Mouse (Mus musculus): ENCODE data around the gene Socs7. TPM values are rescaled to one million over a fixed set of nuclear protein-coding genes. Genes with fewer than 3 reads are reported as not detected.
A peak's percentile ranks its signal among the peaks of the same experiment; 100 is the strongest.

The Socs7 gene
- total RNA-seq, 2 experiments from 2014 or later, result 16.1 to 19.6 TPM

GRCm38 (mm10) chr11:97373402-97373801, 11.1 kb downstream of the Socs7 start:
- intact Hi-C loops (cut with DNase I), result no loop called here
- no peak for DNase-seq

GRCm38 (mm10) chr11:97380036-97380435, 17.7 kb downstream of the Socs7 start:
- DNase-seq, result no peak
- intact Hi-C loops (cut with DNase I), result no loop called here

GRCm38 (mm10) chr11:97383017-97383416, 20.7 kb downstream of the Socs7 start:
- intact Hi-C loops (cut with DNase I), result no loop called here
- DNase-seq, result no peak

- DNase-seq, result no peak
- intact Hi-C loops (cut with DNase I), result no loop called here
Measured at GRCm38 (mm10) chr11:97383764-97384163, 21.4 kb downstream of the Socs7 start.

GRCm38 (mm10) chr11:97387811-97388210, 25.5 kb downstream of the Socs7 start:
- DNase-seq, result no peak
- intact Hi-C loops (cut with DNase I), result no loop called here

GRCm38 (mm10) chr11:97389127-97389526, 26.8 kb downstream of the Socs7 start:
- intact Hi-C loops (cut with DNase I), result no loop called here
- no peak for DNase-seq

- DNase-seq, result no peak
- intact Hi-C loops (cut with DNase I), result no loop called here
Measured at GRCm38 (mm10) chr11:97393658-97394057, 31.3 kb downstream of the Socs7 start.

GRCm38 (mm10) chr11:97394146-97394545, 31.8 kb downstream of the Socs7 start:
- intact Hi-C loops (cut with DNase I), result no loop called here
- no peak for DNase-seq

- no peak for DNase-seq
- intact Hi-C loops (cut with DNase I), result no loop called here
Measured at GRCm38 (mm10) chr11:97398506-97398905, 36.2 kb downstream of the Socs7 start.

- peak; percentile 80 to 85 for DNase-seq
- intact Hi-C loops (cut with DNase I), result loop anchor here (1.0 kb wide), 1 partner anchor 43 kb away; no protein-coding TSS in a partner anchor
Measured at GRCm38 (mm10) chr11:97399958-97400710, 37.8 kb downstream of the Socs7 start.

- no peak for DNase-seq
Measured at GRCm38 (mm10) chr11:97401082-97401481, 38.7 kb downstream of the Socs7 start.

GRCm38 (mm10) chr11:97401686-97402435, 39.5 kb downstream of the Socs7 start:
- intact Hi-C loops (cut with DNase I), result no loop called here
- no peak for DNase-seq

More at GRCm38 (mm10) chr11:97401082-97401481, 38.7 kb downstream of the Socs7 start:
- intact Hi-C loops (cut with DNase I), result no loop called here

GRCm38 (mm10) chr11:97402746-97403145, 40.4 kb downstream of the Socs7 start:
- intact Hi-C loops (cut with DNase I), result no loop called here

GRCm38 (mm10) chr11:97403614-97404183, 41.3 kb downstream of the Socs7 start:
- DNase-seq, result no peak

More at GRCm38 (mm10) chr11:97402746-97403145, 40.4 kb downstream of the Socs7 start:
- no peak for DNase-seq

GRCm38 (mm10) chr11:97404184-97404760, 41.9 kb downstream of the Socs7 start:
- intact Hi-C loops (cut with DNase I), result no loop called here
- DNase-seq, result peak; percentile 61 to 67

More at GRCm38 (mm10) chr11:97403614-97404183, 41.3 kb downstream of the Socs7 start:
- intact Hi-C loops (cut with DNase I), result no loop called here

- DNase-seq, result no peak
- intact Hi-C loops (cut with DNase I), result loop anchor here (5.0 kb wide), 1 partner anchor 218 kb away; no protein-coding TSS in a partner anchor
Measured at GRCm38 (mm10) chr11:97404761-97405190, 42.4 kb downstream of the Socs7 start.

GRCm38 (mm10) chr11:97406094-97406951, 44.0 kb downstream of the Socs7 start:
- intact Hi-C loops (cut with DNase I), result loop anchor here (5.0 kb wide), 1 partner anchor 216 kb away; no protein-coding TSS in a partner anchor
- DNase-seq, result peak; percentile 47 to 72

- intact Hi-C loops (cut with DNase I), result loop anchor here (5.0 kb wide), 1 partner anchor 215 kb away; no protein-coding TSS in a partner anchor
- no peak for DNase-seq
Measured at GRCm38 (mm10) chr11:97407456-97407855, 45.1 kb downstream of the Socs7 start.

GRCm38 (mm10) chr11:97408171-97408570, 45.8 kb downstream of the Socs7 start:
- peak; percentile 82 to 91 for DNase-seq
- intact Hi-C loops (cut with DNase I), result loop anchor here (1.0 to 5.0 kb wide), 3 partner anchors 20 to 214 kb away; no protein-coding TSS in a partner anchor
